Mouse (Mus musculus) cerebellum, adult 2 months (tissue): ENCODE results near the gene Hspa12a.

Source experiments
- CTCF ChIP-seq: fragments of 200-500 bp; IDR thresholded peaks from 2 replicates; pipeline ENCODE4 v1.5.1; 2011; ENCODE audit warnings: low read depth, mild to moderate bottlenecking, control low read depth, low read length, moderate library complexity, borderline replicate concordance; ENCODE audit not compliant: insufficient read depth
- POLR2A ChIP-seq: fragments of 200-500 bp; IDR thresholded peaks from 2 replicates; pipeline ENCODE4 v1.6.1; 2011; ENCODE audit warnings: low read length, control low read depth, borderline replicate concordance; ENCODE audit not compliant: insufficient read depth

GRCm38 (mm10) chr19:58913301-58913700 lies 30.2 kb downstream of the Hspa12a start:
- TF ChIP-seq POLR2A (no peak), CTCF (no peak)
